Mouse (Mus musculus): Measurements from ENCODE around the gene Fam69a.

DNA sequence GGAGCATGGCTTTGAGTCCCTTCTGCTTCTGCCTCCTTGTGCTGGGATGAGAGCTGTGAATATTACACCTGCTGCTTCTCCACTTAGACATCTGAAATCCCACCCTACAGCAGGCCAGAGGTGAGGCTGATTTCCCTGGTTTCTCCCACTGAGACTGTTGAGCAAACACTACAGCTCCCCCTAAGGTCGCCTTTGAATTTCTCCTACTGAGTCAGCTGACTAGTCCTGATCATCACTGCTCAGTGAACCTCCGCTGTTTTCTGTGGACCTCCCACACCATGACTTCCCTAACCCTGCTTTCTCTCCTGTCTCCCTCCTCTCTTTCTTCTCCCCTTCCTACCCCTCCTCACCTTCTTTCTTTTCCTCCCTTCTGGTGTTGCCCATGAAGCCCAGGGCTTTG is 32.5 kb upstream of the Fam69a start:
- no peak for TF ChIP-seq CTCF (IDR thresholded peaks at IDR 0.05; ENCODE audit: extremely low read depth, insufficient read length, insufficient replicate concordance, low read depth, low read length)
- no peak for TF ChIP-seq POLR2A (IDR thresholded peaks at IDR 0.05; ENCODE audit: low read depth, low read length)

All from small intestine, adult 2 months (tissue).